Mouse (Mus musculus) spleen, adult 2 months (tissue): ENCODE measurements at regions not wholly inside any gene's neighbourhood (a gene's known extent, or its start where the extent isn't known, plus 50 kb on each side); places are given as distances from the start of the nearest gene placed in this dataset.

ENCODE experiments used
- CTCF ChIP-seq: fragments of 200-500 bp; IDR thresholded peaks from 2 replicates; pipeline ENCODE4 v1.5.1; 2011; ENCODE audit warnings: mild to moderate bottlenecking, inconsistent platforms; ENCODE audit not compliant: insufficient read depth, insufficient read length, insufficient replicate concordance; ENCODE audit errors: extremely low read depth
- POLR2A ChIP-seq: fragments of 200-500 bp; IDR thresholded peaks from 2 replicates; pipeline ENCODE4 v1.6.1; 2011; ENCODE audit warnings: low read depth, low read length, inconsistent platforms

- TF ChIP-seq CTCF (no peak), POLR2A (no peak)
Observed at GRCm38 (mm10) chr4:71131670-71132317, 597.0 kb upstream of the Megf9 start.
